Mouse (Mus musculus) retina, postnatal 7 days (tissue): ENCODE measurements around the gene Taar4.
A peak's percentile ranks its signal among the peaks of the same experiment; 100 is the strongest.

Experiments
- DNase-seq: peaks from one replicate; pipeline ENCODE4 v3.0.0-alpha.2; 2012; ENCODE audit warnings: low read depth, low spot score

Gene Taar4

DNA sequence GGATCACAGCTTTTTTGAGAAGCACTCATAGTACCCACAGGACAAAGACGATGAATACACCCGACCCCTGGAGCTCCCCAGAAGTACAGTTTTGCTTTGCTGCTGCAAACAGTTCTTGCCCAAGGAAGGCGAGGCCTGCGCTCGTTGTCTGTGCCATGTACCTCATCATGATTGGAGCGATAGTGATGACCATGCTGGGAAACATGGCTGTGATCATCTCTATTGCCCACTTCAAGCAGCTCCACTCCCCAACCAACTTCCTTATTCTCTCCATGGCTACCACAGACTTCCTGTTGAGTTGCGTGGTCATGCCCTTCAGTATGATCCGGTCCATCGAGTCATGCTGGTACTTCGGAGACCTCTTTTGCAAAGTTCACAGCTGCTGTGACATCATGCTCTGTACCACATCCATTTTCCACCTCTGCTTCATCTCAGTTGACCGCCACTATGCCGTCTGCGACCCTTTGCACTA lies at the start of gene Taar4:
Gene Taar4, plus strand, starts transcription at position 51 of the 472 bp plus-strand sequence.
- no peak for DNase-seq

DNA sequence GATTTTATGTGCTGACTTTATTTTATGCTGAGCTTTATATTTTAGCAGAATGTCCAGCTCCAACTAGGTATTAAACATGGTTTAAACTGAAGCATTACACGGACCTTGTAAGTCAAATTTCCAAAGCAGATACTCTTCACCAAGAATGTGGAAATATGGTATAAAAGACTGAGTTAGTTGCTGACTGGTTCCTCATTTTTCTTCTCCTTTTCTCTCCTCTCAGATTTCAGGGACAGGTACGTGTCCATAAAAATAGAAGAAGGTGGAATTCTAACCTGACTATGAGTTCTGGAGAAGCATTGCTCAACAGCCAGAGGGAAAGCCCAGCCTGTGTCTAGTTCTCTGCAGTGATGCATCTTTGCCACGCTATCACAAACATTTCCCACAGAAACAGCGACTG lies 40.2 kb upstream of the Taar4 start, which contains the start of gene Taar1:
Gene Taar1, plus strand, starts transcription at position 301 of the 400 bp plus-strand sequence.
- no peak for DNase-seq

DNA sequence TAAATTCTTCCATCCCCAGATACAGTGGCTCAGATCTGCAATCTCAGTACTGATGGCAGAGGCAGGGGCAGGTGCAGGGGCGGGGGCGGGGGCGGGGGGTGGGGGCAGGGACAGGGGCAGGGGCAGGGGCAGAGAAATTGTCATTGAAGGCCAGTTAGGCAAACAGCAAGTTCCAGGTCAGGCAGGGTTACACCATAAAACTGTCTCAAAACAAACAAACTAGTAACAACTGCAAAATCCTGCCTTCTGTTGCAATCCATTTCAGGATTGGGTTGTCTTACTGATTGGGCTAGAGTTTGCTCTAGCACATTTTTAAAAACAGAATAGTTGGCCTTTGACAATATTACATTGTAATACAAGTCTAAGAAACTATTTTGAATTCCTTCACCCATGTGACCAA lies 37.8 kb upstream of the Taar4 start:
- DNase-seq = no peak

DNA sequence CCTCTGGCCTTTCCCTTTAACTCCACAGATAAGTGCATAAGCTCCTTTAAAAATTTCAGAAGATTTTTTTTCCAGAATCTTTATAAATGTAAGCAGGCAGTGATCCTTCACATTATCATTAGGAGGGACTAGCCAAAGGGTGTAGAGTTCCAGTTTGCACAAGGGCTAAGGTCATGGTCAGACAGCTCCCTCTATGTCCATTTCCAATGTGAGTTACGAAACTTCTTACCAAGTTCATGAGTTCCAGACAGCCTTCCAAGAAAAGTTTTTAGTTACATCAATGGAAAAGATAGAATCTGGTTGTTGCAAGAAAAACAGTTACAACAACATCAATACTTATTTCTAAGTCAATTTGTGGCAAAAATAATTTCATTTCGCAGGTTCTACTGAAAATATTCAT lies 36.4 kb upstream of the Taar4 start:
- no peak for DNase-seq

DNA sequence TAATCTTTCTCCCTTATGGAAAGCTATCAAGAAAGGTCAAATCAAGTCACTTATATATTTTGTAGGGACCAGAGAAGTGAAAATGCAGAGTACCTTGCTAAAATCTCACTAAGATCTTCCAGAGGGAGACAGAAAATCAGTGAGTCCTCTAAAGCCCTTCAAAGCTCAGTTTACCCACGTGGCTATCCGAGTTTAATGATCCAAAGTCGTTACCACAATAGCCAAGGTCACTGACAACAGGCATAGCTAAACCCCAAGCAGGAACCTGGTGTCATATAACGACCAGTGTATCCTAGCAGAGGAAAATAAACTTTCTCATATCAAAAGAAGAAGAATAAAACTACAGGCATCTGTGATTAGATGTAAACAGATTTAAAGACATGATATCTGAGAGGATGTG lies 22.7 kb upstream of the Taar4 start:
- no peak for DNase-seq

DNA sequence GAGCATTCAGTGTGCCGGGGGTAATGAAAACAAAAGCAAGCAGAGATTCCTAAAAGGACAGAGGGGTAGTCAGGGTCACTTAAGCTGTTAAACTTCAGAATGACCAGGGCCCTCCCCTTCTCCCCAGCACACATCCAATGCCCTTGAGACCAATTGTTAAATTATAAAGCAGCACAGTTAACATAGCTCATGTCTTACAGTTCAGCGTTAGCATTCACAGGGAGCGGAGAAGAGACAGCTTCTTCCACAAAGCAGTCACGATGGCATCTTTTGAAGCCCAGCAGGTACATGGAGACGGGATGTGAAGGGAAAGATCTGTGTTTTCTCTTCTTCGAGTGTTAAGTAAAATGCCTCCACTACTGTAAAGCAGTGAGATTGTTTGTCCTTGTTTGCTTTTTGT lies 22.0 kb upstream of the Taar4 start, which contains the start of gene Taar2:
Gene Taar2, plus strand, starts transcription at position 261 of the 400 bp plus-strand sequence.
- DNase-seq = no peak

DNA sequence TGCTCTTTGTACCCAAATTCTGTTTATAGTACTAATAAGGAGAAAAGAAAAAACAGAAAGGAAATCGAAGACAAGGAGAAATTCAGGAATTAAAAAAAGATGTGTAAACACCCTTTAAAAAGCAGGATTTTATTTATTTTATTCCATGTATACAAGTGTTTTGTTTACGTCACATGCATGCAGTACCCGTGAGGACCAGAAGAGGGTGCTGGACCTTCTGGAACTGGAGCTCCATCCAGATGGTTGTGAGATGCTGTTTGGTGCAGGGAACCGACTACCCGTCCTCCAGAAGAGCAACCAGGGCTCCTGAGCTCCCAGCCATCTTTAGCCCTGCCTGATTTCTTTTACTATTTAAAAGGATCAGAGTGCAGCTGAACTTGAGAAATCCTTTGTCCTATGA lies 17.8 kb upstream of the Taar4 start:
- DNase-seq = no peak

DNA sequence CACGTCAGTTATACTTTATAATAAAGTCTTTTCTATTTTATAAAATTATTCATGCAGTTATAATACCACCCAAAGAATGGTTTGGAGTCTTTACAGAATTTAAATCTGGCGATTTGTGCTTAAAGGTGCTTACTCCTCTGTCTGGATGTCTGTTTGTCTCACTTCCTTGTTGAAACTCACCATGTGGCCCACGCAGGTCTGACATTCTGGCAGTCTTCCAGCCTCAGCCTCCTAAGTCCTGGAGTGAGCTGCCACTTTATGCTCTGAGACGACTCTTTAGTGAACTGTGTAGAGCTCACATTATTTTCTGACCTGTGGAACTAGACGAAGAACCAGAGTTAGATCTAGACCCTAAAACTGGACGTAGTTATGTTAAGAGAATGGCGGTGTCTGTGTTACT lies 12.3 kb upstream of the Taar4 start:
- DNase-seq = no peak

DNA sequence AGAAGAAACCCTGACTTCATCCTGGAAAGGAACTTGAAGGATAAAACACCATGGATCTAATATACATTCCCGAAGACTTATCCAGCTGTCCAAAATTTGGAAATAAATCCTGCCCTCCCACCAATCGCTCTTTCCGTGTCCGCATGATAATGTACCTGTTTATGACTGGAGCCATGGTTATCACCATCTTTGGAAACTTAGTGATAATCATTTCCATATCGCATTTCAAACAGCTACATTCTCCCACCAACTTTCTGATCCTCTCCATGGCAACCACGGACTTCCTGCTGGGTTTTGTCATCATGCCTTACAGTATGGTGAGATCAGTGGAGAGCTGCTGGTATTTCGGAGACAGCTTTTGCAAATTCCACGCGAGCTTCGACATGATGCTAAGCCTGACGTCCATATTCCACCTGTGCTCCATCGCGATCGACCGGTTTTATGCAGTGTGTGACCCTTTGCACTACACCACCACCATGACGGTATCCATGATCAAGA lies 10.7 kb upstream of the Taar4 start, which contains the start of gene Taar3:
Gene Taar3, plus strand, starts transcription at position 51 of the 498 bp plus-strand sequence.
- DNase-seq = no peak

DNA sequence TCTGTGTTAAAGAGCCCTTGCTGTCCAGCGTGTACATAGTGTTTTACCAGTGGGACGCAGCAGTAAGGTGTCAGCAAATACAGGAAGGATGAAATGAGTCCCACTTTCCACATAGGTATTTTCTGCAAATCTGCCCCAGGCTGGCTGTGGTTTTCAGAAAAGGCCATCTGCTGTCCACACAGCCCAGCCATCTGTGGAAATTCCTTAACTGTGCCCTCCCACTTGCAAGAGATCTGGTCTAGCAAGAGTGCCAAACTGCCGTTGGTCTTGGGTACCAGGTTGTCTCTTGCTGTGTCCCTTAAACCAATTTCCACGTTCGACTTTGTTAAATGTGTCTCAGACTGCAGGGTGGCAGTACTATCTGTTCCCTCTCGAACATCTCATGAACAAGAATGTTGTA lies 8.6 kb upstream of the Taar4 start:
- DNase-seq = no peak

DNA sequence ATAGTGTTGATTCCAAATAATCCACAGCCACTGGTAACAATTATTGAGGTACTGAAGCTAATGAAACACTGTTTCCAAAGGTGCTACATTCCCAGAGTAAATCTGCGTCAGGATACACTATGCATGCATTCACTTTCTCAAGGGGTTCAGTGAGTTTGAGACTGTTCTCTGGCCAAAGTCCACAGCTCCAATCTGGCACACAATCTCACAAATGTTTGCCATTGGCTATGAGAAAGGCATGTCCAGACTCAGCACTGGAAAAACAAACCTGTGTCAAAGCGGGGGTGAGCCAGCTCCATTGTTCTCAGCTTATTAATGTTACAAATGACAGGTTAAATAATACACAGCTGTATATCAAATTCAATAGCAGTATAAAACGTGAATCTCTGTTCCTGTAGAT lies 1.2 kb upstream of the Taar4 start:
- DNase-seq = no peak

DNA sequence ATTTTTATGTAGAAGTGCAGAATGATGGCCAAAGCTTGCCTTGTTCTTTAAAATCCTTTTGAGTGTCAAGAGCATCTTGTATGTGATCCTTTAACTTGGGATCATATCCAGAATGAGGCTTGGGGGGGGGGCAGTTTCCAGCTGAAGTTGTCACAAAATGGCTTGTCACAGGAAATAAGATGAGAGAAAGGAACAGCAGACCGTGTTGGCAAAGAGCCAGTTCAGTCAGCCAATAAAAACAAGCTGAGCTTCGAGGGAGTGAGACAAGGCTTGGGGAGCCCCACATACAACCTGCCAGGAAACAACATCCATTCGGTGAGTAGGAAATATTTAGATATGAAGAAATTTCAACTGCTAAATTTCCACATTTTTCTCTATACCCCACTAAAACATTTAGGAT lies 3.1 kb downstream of the Taar4 start:
- no peak for DNase-seq

DNA sequence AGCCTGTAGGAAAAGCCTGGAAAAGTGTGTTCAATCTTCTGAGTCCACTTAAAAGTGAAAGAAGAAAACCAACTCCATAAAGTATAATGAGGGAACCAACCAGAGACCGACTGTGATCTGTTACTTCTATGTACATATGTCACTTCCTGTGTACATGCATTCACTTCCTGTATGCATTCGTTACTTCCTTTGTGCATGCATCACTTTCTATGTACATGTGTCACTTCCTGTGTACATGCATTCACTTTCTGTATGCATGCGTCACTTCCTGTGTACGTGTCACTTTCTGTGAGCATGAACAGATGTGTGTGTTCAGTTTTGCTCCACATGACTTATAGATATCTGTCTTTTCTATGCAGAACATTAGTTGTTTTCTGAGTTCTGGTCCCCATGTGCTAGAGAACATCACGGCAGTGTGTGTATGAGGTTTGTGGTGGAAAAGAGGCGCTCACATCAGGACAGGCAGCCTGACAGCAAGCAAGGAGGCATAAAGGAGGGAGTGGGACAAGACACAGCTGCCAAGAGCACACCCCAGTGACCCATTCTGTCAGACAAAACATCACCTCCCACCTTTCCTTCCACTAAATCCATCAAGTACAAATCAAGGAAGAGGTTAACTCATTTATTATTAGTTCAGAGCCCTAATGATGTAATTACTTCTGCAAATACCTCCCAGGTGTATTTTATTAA lies 4.8 kb downstream of the Taar4 start:
- no peak for DNase-seq

DNA sequence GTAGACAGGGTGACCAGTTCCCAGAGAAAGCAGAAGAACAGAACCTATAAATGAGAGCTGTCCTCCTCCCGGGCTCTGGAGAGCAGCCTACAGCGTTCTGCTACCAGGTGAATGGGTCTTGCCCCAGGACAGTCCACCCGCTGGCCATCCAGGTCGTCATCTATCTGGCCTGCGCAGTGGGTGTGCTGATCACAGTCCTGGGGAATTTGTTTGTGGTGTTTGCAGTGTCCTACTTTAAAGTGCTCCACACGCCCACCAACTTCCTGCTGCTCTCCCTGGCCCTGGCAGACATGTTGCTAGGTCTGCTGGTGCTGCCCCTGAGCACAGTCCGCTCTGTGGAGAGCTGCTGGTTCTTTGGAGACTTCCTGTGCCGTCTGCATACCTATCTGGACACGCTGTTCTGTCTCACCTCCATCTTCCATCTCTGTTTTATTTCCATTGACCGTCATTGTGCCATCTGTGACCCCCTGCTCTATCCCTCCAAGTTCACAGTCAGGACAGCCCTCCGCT lies 10.4 kb downstream of the Taar4 start, which contains the start of gene Taar5:
Gene Taar5, plus strand, starts transcription at position 51 of the 510 bp plus-strand sequence.
- no peak for DNase-seq

DNA sequence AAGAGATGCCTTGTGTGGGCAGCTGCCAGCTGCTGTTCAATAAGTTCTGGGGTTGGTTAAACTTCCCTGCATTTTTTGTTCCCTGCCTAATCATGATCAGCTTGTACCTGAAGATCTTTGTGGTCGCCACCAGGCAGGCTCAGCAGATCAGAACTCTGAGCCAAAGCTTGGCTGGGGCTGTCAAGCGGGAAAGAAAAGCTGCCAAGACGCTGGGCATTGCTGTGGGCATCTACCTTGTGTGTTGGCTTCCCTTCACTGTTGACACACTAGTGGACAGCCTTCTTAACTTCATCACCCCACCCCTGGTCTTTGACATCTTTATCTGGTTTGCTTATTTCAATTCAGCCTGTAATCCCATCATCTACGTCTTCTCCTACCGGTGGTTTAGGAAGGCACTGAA lies 11.0 kb downstream of the Taar4 start:
- DNase-seq = no peak

DNA sequence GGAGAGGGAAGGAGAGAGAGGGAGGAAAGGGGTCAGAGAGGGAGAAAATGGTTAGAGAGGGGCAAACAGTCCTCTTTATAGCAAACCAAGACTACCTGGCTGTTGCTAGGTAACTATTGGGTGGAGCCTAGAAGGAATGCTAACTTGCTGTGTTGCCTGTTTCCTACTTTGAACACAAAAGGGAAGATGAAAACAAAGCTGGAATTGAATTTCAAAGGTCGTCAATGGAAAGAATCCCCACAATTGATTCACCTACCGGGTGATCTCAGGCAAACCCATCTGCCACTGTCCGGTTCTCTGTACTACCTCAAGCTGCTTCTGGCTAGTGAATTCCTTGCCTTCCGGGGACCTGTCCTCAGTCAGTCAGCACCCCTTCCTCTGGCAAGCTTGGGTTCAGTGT lies 17.7 kb downstream of the Taar4 start:
- DNase-seq = no peak

DNA sequence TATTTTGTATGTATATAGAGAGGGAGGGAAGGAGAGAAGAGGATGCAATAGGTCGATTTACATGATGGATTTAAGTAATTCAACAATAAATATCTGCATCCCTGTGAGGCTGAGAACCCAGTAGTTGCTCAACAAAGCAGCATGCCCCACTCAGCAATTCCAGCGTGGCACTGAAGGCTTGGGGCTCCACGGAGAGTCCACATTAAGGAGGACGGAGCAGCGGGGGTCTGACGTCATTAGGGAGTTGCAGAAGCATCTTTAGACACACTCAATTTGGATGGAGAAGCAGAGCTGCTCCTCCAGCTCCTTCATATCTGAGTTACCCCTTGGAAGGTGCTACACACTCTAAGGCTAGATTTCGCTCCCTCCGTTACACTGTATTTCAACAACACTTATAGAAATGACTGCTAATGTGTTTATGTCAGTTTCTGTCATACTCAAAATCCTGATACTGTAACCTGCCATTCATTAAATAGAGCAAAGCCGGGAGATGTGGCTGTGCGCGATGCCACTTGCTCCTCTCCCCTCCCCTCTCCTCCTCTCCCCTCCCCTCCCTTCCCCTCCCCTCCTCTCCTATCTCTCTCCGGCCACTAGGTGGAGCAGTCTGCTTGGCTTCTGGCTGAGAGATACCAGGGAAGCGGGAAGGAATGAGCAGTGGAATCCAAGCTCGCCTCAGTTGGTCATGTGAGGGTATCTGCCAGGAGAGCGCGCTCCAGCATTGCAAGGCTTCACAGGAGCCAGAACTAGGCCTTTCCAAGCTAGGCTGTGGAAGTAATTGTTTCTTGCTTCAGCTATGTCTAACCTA lies 18.8 kb downstream of the Taar4 start:
- DNase-seq = peak; percentile 80

DNA sequence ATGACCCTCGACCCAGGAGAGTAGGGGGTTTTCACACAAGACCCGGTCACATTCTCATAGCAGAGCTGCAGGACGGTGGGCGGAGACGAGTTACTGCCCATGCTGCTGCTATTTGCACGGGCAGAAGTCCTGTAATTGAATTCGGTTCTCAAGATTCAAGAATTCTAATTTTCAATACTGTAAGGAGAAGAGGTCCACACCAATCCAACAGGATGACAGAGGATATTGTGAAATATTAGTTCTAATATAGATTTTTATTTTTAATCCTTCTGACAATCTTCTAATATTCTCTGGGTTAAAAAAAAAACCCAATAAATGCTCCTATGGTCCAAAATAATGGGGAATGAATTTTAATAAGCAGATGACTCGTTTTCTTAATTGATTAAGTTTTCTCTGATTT lies 25.3 kb downstream of the Taar4 start, which contains the start of gene Taar6:
Gene Taar6, minus strand, starts transcription at position 101 of the 400 bp plus-strand sequence.
- DNase-seq = no peak

DNA sequence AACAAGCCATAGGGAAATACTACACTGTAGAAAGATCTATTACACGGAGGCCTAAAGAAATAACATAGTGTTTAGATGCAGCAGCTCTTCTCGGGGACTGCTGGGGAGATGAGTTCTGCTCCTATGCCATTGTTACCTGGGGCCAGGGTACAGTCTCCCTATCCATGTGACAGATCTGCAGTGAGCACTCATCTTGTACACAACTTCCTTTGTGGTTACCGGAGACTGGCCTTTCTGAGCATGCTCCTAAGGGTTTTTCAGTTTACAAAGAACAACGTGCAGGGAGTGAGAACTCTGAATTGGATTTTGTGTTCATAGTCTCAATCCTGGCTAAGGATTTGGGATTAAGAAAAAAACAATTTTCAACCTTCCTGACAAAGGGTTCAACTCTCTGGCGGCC lies 26.1 kb downstream of the Taar4 start:
- no peak for DNase-seq

DNA sequence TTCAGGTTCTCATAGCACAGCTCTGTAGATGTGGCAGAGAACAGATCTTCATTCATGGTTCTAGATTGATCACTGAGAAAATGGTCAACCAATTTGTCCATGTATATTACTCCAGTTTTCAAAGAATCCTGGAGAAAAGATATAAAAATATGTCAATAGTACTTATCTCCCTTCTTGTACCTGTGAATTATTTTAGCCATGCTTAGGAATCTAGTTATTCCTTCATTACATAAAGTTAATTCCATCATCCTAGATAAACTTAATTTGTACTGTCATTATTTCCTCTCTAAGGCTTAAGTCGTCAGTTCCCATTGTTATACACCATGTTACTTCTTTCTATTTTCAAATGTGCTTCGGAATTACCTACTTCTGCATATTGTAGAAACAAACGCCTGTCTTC lies 33.1 kb downstream of the Taar4 start, which contains the start of gene Taar7a:
Gene Taar7a, minus strand, starts transcription at position 101 of the 400 bp plus-strand sequence.
- no peak for DNase-seq

DNA sequence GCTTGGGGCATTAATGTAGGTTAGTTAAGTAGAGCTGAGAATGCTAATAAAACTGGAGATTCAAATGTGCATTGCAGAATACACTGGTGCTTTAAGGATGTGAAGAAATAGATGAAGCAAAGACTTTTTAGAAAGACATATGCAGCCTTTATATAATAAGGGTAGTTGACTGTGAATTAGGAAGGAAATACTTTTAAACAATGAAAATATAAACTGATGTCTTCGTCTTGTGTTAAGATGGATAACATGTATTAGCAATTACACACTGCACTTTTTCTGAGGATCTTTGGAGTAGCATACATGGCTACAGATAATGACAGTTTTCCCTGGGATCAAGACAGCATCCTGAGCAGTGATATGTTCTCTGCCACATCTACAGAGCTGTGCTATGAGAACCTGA lies 39.3 kb downstream of the Taar4 start, which contains the start of gene Taar7b:
Gene Taar7b, plus strand, starts transcription at position 301 of the 400 bp plus-strand sequence.
- DNase-seq = no peak

DNA sequence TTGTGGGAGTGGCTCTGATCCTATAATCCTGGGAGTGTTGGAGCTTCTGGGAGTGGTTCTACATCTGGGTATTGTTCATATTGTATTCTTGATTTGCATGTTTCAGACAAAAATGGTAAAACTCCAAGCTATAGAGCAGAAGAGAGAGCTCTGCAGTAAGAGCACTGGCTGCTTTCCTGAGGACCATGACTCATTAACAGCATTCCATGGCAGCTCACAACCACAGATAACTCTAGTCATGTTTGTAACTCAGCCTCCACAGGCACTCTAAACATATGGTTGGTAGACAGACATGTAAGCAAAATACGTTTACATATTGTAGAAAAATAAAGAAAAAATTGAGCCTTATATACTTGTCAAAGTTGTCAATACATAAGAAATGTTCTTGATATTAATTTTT lies 46.1 kb downstream of the Taar4 start:
- DNase-seq = no peak
